Mouse (Mus musculus) MEL (cell line): ENCODE results near the gene Ccdc86. TPM values are rescaled to one million over a fixed set of nuclear protein-coding genes. Genes with fewer than 3 reads are reported as not detected.

ENCODE experiments used
- DNase-seq: peaks from one replicate; pipeline ENCODE4 v3.0.0; 2011; ENCODE audit warnings: low read depth, low spot score
- H3K27ac ChIP-seq: 2 replicates; pipeline ENCODE4 v1.5.1; 2012; ENCODE audit warnings: low read depth, mild to moderate bottlenecking, control low read depth, low read length, moderate library complexity; ENCODE audit not compliant: control insufficient read depth
- H3K27me3 ChIP-seq, 2 experiments: fragments of 150-350 bp in 1 of 2; sonication (generic) in 1 of 2; 2 replicates each; pipeline ENCODE4 v1.6.1; 2012; ENCODE audit warnings: low read length in 2 of 2, mild to moderate bottlenecking in 2 of 2, improper control_type of control experiment in 1 of 2, moderate library complexity in 1 of 2; ENCODE audit not compliant: insufficient read depth in 2 of 2, control insufficient read depth in 1 of 2
- H3K36me3 ChIP-seq, 2 experiments: 2 replicates each; pipeline ENCODE4 v1.6.1; 2012 to 2014; ENCODE audit warnings: low read length in 2 of 2, improper control_type of control experiment in 1 of 2, inconsistent platforms in 1 of 2, mild to moderate bottlenecking in 1 of 2; ENCODE audit not compliant: insufficient read depth in 2 of 2, control insufficient read depth in 1 of 2
- H3K4me1 ChIP-seq, 2 experiments: fragments of 150-350 bp in 1 of 2; sonication (generic) in 1 of 2; 2 replicates each; pipeline ENCODE4 v1.6.1; 2012; ENCODE audit warnings: low read length in 2 of 2, improper control_type of control experiment in 1 of 2, mild to moderate bottlenecking in 1 of 2; ENCODE audit not compliant: insufficient read depth in 2 of 2, control insufficient read depth in 1 of 2
- H3K4me3 ChIP-seq, 2 experiments: fragments of 150-350 bp in 1 of 2; sonication (generic) in 1 of 2; 2 replicates each; pipeline ENCODE4 v1.5.1; 2012; ENCODE audit warnings: low read depth in 2 of 2, low read length in 2 of 2, mild to moderate bottlenecking in 2 of 2, moderate library complexity in 2 of 2, control low read depth in 1 of 2, improper control_type of control experiment in 1 of 2; ENCODE audit not compliant: control insufficient read depth in 1 of 2, insufficient read depth in 1 of 2
- H3K79me2 ChIP-seq: 2 replicates; pipeline ENCODE4 v1.6.1; 2012; ENCODE audit warnings: mild to moderate bottlenecking, low read length, moderate library complexity; ENCODE audit not compliant: control insufficient read depth, poor library complexity, insufficient read depth
- H3K9ac ChIP-seq: 2 replicates; pipeline ENCODE4 v1.6.1; 2012; ENCODE audit warnings: low read depth, mild to moderate bottlenecking, control low read depth, low read length, moderate library complexity; ENCODE audit not compliant: control insufficient read depth, poor library complexity, severe bottlenecking
- H3K9me3 ChIP-seq: fragments of 150-350 bp; sonication (generic); replicated peaks from 2 replicates; pipeline ENCODE4 v1.6.1; 2012; ENCODE audit warnings: mild to moderate bottlenecking, low read length, improper control_type of control experiment, moderate library complexity; ENCODE audit not compliant: insufficient read depth
- CHD1 ChIP-seq: IDR thresholded peaks from 2 replicates; pipeline ENCODE4 v1.6.1; 2012; ENCODE audit warnings: low read depth, mild to moderate bottlenecking, inconsistent platforms, low read length, improper control_type of control experiment
- ELF1 ChIP-seq: IDR thresholded peaks from 2 replicates; pipeline ENCODE4 v1.6.1; 2014; ENCODE audit warnings: low read depth, mild to moderate bottlenecking, inconsistent platforms, low read length, improper control_type of control experiment, moderate library complexity
- GATA1 ChIP-seq: IDR thresholded peaks from 2 replicates; pipeline ENCODE4 v1.6.1; 2011; ENCODE audit warnings: low read depth, low read length, improper control_type of control experiment
- HCFC1 ChIP-seq: IDR thresholded peaks from 2 replicates; pipeline ENCODE4 v1.6.1; 2012; ENCODE audit warnings: low read depth, mild to moderate bottlenecking, inconsistent platforms, low read length, improper control_type of control experiment, moderate library complexity
- JUND ChIP-seq: IDR thresholded peaks from 2 replicates; pipeline ENCODE4 v1.6.1; 2011; ENCODE audit warnings: low read depth, mild to moderate bottlenecking, improper control_type of control experiment, low read length
- MAFK ChIP-seq: IDR thresholded peaks from 2 replicates; pipeline ENCODE4 v1.6.1; 2011; ENCODE audit warnings: low read depth, mild to moderate bottlenecking, low read length, improper control_type of control experiment, borderline replicate concordance
- MAX ChIP-seq: IDR thresholded peaks from 2 replicates; pipeline ENCODE4 v1.6.1; 2011; ENCODE audit warnings: low read length, improper control_type of control experiment
- MAZ ChIP-seq: IDR thresholded peaks from 2 replicates; pipeline ENCODE4 v1.6.1; 2012; ENCODE audit warnings: low read depth, mild to moderate bottlenecking, inconsistent platforms, low read length, improper control_type of control experiment
- MXI1 ChIP-seq: IDR thresholded peaks from 2 replicates; pipeline ENCODE4 v1.6.1; 2011; ENCODE audit warnings: mild to moderate bottlenecking, low read depth, low read length, improper control_type of control experiment
- MYB ChIP-seq: IDR thresholded peaks from 2 replicates; pipeline ENCODE4 v1.6.1; 2011; ENCODE audit warnings: mild to moderate bottlenecking, low read depth, low read length, improper control_type of control experiment
- MYC ChIP-seq: IDR thresholded peaks from 2 replicates; pipeline ENCODE4 v1.6.1; 2011; ENCODE audit warnings: low read depth, mild to moderate bottlenecking, low read length, improper control_type of control experiment, moderate library complexity
- NELFE ChIP-seq: IDR thresholded peaks from 2 replicates; pipeline ENCODE4 v1.6.1; 2011; ENCODE audit warnings: low read depth, low read length, improper control_type of control experiment
- POLR2AphosphoS2 ChIP-seq: IDR thresholded peaks from 2 replicates; pipeline ENCODE4 v1.6.1; 2011; ENCODE audit warnings: low read length, improper control_type of control experiment
- RCOR1 ChIP-seq: IDR thresholded peaks from 2 replicates; pipeline ENCODE4 v1.6.1; 2012; ENCODE audit warnings: low read depth, mild to moderate bottlenecking, inconsistent platforms, low read length, improper control_type of control experiment
- SMC3 ChIP-seq: IDR thresholded peaks from 2 replicates; pipeline ENCODE4 v1.6.1; 2011; ENCODE audit warnings: low read depth, low read length, improper control_type of control experiment
- TCF12 ChIP-seq: IDR thresholded peaks from 2 replicates; pipeline ENCODE4 v1.6.1; 2014; ENCODE audit warnings: low read depth, mild to moderate bottlenecking, inconsistent platforms, low read length, improper control_type of control experiment, moderate library complexity
- USF1 ChIP-seq: IDR thresholded peaks from 2 replicates; pipeline ENCODE4 v1.6.1; 2014; ENCODE audit warnings: low read depth, mild to moderate bottlenecking, inconsistent platforms, low read length, improper control_type of control experiment, moderate library complexity
- ZC3H11A ChIP-seq: IDR thresholded peaks from 2 replicates; pipeline ENCODE4 v1.6.1; 2012; ENCODE audit warnings: low read depth, mild to moderate bottlenecking, inconsistent platforms, low read length, improper control_type of control experiment
- ZKSCAN1 ChIP-seq: IDR thresholded peaks from 2 replicates; pipeline ENCODE4 v1.6.1; 2012; ENCODE audit warnings: low read depth, mild to moderate bottlenecking, inconsistent platforms, low read length, improper control_type of control experiment, moderate library complexity
- ZMIZ1 ChIP-seq: IDR thresholded peaks from 2 replicates; pipeline ENCODE4 v1.6.1; 2012; ENCODE audit warnings: low read depth, mild to moderate bottlenecking, inconsistent platforms, low read length, improper control_type of control experiment, moderate library complexity
- polyA plus RNA-seq, 2 experiments: library from polyadenylated mRNA; stranded (reverse) in 1 of 2; unstranded in 1 of 2; fragments of >175 nt in 1 of 2; fragments of >200 nt in 1 of 2; gene quantifications; 2 replicates each; pipeline versions ENCODE4 v1.2.1 to v1.2.4; 2012; ENCODE audit warnings: low replicate concordance in 2 of 2, low read depth in 1 of 2; ENCODE audit not compliant: insufficient read length in 2 of 2, insufficient read depth in 1 of 2, missing spikeins in 1 of 2
- total RNA-seq: library from RNA; depleted of rRNA; stranded (reverse); fragments of 300-350 nt; gene quantifications from 2 replicates; pipeline ENCODE4 v1.2.3, GENCODE M21; 2012

Ccdc86 gene
- total and polyA plus RNA-seq, 3 experiments = 29.5 to 50.9 TPM; not detected in 1

DNA sequence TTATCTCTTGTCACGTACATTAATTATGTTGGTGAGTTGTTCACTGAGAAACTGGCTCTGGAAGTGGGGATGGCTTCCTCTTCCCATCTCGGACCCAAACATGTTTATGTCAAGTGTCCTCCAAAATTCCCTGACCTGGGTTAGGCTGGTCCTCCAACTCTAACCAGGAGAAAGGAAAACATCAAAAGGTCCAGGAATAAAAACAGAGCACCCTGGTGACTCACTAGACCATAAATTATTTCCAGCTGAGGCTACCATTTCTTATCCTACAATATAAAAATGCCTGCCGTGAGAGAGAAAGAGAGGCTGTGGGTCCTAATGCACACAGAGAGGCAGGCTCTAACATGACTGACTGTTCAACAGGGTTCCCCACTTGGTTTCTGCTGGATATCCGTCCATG is 24.8 kb downstream of the Ccdc86 start:
- Histone ChIP-seq H3K36me3 (no peaks in the 10 kb centered on the region), H3K4me3 (no peak overlapping the region), H3K4me1 (no peaks in the 10 kb centered on the region), H3K79me2 (no peaks in the 10 kb centered on the region), H3K9ac (no peak overlapping the region), H3K9me3 (no peaks in the 10 kb centered on the region), H3K27me3 (peaks cover 0 to 7% of the 10 kb centered on the region in 2 experiments), H3K27ac (no peak overlapping the region)
- no peak for TF ChIP-seq ZMIZ1
- no peak for TF ChIP-seq HCFC1
- no peak for TF ChIP-seq MXI1
- TF ChIP-seq MYB = no peak
- no peak for TF ChIP-seq MYC
- no peak for TF ChIP-seq RCOR1
- no peak for TF ChIP-seq ELF1
- DNase-seq = no peak

DNA sequence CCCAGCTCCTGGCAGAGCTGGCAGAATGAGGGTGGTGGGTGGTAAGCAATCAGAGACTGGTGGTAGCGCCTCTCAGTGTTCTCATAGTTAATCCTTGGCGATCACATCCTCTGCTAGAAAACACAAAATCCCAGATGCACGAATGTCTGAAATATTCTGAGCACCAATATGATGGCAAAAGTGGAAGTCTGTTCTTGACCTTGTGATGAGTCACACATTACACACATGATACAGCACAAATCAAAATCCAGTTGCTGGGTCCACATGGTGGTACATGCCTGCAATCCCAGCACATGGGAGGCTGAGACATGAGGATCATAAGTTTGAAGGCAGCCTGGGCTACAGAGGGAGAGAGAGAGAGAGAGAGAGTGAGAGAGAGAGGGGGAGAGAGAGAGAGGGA is 28.0 kb downstream of the Ccdc86 start:
- H3K4me3 ChIP-seq = no peak overlapping the region
- H3K36me3 ChIP-seq = no peaks in the 10 kb centered on the region
- TF ChIP-seq TCF12 = no peak
- TF ChIP-seq ZMIZ1 = no peak
- TF ChIP-seq RCOR1 = no peak
- TF ChIP-seq NELFE = no peak
- no peak for TF ChIP-seq MAFK
- no peak for TF ChIP-seq SMC3
- no peak for TF ChIP-seq CHD1
- TF ChIP-seq POLR2AphosphoS2 = no peak
- TF ChIP-seq MAX = no peak
- no peak for TF ChIP-seq ZC3H11A
- TF ChIP-seq USF1 = no peak
- no peak for TF ChIP-seq HCFC1
- TF ChIP-seq GATA1 = no peak
- TF ChIP-seq JUND = no peak
- no peak for TF ChIP-seq MYC
- no peak for TF ChIP-seq MAZ
- no peak for TF ChIP-seq ZKSCAN1
- H3K9ac ChIP-seq = no peak overlapping the region
- no peaks in the 10 kb centered on the region for H3K9me3 ChIP-seq
- no peak for DNase-seq
- H3K4me1 ChIP-seq = no peaks in the 10 kb centered on the region
- no peaks in the 10 kb centered on the region for H3K79me2 ChIP-seq
- peaks cover 0 to 7% of the 10 kb centered on the region in 2 experiments; a peak in 3 of 4 replicates for H3K27me3 ChIP-seq
- no peak overlapping the region for H3K27ac ChIP-seq
